Mouse (Mus musculus): ENCODE data around the gene Ccdc122.

DNA sequence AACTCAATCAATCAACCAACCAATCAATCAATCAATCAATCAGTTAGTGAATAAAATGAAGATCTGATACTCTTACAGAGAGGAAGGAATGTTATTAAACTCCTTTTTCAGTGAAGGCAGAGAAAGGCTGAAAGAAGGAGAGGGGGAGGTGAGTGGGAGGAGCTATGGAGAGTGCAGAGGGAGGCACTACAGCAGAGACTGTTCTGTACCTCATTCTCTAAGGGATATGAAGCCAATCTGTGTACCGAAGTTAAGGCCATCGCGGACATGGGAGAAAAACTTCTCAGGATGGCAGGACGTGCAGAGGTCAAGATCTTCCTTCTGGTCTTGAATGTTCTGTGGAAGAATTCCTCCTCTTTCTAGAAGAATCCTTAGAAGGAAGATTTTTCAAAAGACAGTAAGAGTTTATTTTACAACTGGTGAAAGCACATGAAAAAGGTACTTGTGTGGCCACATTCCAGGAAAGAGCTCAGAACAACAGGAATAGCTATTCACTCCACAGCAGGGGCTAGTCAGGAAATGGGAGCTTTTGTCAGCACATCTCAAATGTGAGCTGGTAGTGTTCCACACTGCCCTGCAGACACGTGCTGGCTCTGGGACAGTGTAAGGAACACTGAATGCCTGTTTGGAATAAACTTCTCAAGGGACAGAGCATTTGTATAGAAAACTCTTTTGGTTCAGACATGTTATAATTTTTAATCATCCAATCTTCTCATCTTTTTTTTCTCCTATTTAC is 7.1 kb upstream of the Ccdc122 start:
- TF ChIP-seq POLR2A (IDR thresholded peaks at IDR 0.05; ENCODE audit: insufficient read depth, low read depth, low read length) (no peak), CTCF (IDR thresholded peaks at IDR 0.05; ENCODE audit: insufficient read depth, low read depth, low read length) (no peak)
